In genomic region chr19:44251138-44251537, GRCm38 (mm10) we compare ENCODE assay signal across 19 mouse cellular contexts. TPM values are rescaled to one million over a fixed set of nuclear protein-coding genes. Genes with fewer than 3 reads are reported as not detected.
"Had no signal": no experiment of that assay in that cellular context is flagged by ENCODE, and none has a peak within 500 bp of the region (broad histone marks: within the 10 kb centered on the region; RNA-seq: fewer than 3 reads in every experiment).

No protein-coding gene starts in this region.

RNA-seq across cellular contexts. Expression of gene Scd3, which starts 48.1 kb away (rescaled TPM):
- total RNA-seq: gastrocnemius, adult 8-10 months; gastrocnemius, postnatal 14 days; gastrocnemius, postnatal 36 days; heart, adult 18-20 months; heart, postnatal 14 days; heart, postnatal 36 days had no signal
- polyA plus RNA-seq: limb, embryonic 12.5 days; liver, embryonic 11.5 days; liver, embryonic 13.5 days; liver, embryonic 15.5 days had no signal

RNA-seq across cellular contexts. Expression of gene Pkd2l1, which starts 58.9 kb away (rescaled TPM):
- total RNA-seq: gastrocnemius, adult 8-10 months; gastrocnemius, postnatal 14 days; gastrocnemius, postnatal 36 days; heart, adult 18-20 months; heart, postnatal 14 days; heart, postnatal 36 days; hematopoietic stem cell, adult 5-6 weeks; layer of hippocampus, postnatal 14 days had no signal
- polyA plus RNA-seq: heart, embryonic 11.5 days; heart, embryonic 15.5 days; heart, postnatal 0 days; intestine, embryonic 16.5 days; kidney, embryonic 14.5 days; kidney, embryonic 16.5 days; limb, embryonic 10.5 days; limb, embryonic 12.5 days; liver, embryonic 11.5 days; liver, embryonic 13.5 days; liver, embryonic 15.5 days had no signal
